Mouse (Mus musculus): ENCODE results near the gene Glb1l. TPM values are rescaled to one million over a fixed set of nuclear protein-coding genes. Genes with fewer than 3 reads are reported as not detected.

The Glb1l gene
- polyA plus RNA-seq, 1 experiment from 2014 or later = 24.0 TPM

- no peak overlapping the region for H3K4me3 ChIP-seq
- peaks cover 16% of the 10 kb centered on the region for H3K27me3 ChIP-seq (replicated peaks)
- H3K9ac ChIP-seq = no peak overlapping the region
- no peaks in the 10 kb centered on the region for H3K9me3 ChIP-seq
- 60% methylated on average over 2 of the region's 2 CpGs for WGBS
- no peaks in the 10 kb centered on the region for H3K36me3 ChIP-seq (replicated peaks)
- H3K4me2 ChIP-seq = no peak overlapping the region
- H3K27ac ChIP-seq = no peak overlapping the region
- H3K4me1 ChIP-seq = no peaks in the 10 kb centered on the region
- no peak for ATAC-seq (replicated peaks)
Measured at GRCm38 (mm10) chr1:75226138-75226537, 15.5 kb upstream of the Glb1l start.

- Histone ChIP-seq H3K27ac (no peak overlapping the region), H3K4me3 (no peak overlapping the region), H3K4me2 (no peak overlapping the region), H3K27me3 (replicated peaks) (peaks cover 22% of the 10 kb centered on the region), H3K9ac (no peak overlapping the region), H3K4me1 (no peaks in the 10 kb centered on the region), H3K36me3 (replicated peaks) (no peaks in the 10 kb centered on the region), H3K9me3 (no peaks in the 10 kb centered on the region)
- ATAC-seq (replicated peaks) = no peak
- 54% methylated on average over 3 of the region's 3 CpGs for WGBS
Measured at GRCm38 (mm10) chr1:75225473-75225872, 14.9 kb upstream of the Glb1l start.

DNA sequence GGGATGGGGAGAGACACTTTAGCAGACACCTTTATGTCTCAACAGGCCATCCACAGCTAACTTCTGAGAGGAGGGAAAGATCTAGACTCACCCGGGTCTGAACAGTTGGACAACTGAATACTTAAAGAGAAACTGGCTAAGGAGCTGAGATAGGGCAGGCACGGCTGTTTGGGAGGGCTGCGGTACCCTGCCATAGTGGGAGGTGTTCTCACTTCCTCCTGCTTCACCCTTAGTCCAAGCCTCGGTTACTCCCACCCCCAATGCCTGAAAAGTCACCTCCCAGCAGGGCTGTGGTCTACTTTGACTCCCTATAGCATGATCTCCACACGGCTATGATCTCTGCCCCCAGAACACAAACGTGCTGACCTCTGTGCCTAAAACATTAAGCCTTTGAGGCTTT lies 12.9 kb upstream of the Glb1l start:
- H3K4me3 ChIP-seq = no peak overlapping the region
- peaks cover 37% of the 10 kb centered on the region for H3K27me3 ChIP-seq (replicated peaks)
- H3K4me2 ChIP-seq = no peak overlapping the region
- no peak for ATAC-seq (replicated peaks)
- peaks cover 13% of the 10 kb centered on the region for H3K4me1 ChIP-seq
- H3K36me3 ChIP-seq (replicated peaks) = no peaks in the 10 kb centered on the region
- H3K9ac ChIP-seq = no peak overlapping the region
- H3K27ac ChIP-seq = no peak overlapping the region
- WGBS = 81% methylated on average over 6 of the region's 6 CpGs
- no peaks in the 10 kb centered on the region for H3K9me3 ChIP-seq

- Histone ChIP-seq H3K4me2 (no peak overlapping the region), H3K36me3 (replicated peaks) (no peaks in the 10 kb centered on the region), H3K4me1 (peaks cover 16% of the 10 kb centered on the region), H3K9ac (no peak overlapping the region), H3K27me3 (replicated peaks) (peaks cover 42% of the 10 kb centered on the region), H3K4me3 (no peak overlapping the region), H3K9me3 (no peaks in the 10 kb centered on the region), H3K27ac (no peak overlapping the region)
- no peak for ATAC-seq (replicated peaks)
- WGBS = 86% methylated on average over 6 of the region's 6 CpGs
Measured at GRCm38 (mm10) chr1:75222926-75223325, 12.3 kb upstream of the Glb1l start.

DNA sequence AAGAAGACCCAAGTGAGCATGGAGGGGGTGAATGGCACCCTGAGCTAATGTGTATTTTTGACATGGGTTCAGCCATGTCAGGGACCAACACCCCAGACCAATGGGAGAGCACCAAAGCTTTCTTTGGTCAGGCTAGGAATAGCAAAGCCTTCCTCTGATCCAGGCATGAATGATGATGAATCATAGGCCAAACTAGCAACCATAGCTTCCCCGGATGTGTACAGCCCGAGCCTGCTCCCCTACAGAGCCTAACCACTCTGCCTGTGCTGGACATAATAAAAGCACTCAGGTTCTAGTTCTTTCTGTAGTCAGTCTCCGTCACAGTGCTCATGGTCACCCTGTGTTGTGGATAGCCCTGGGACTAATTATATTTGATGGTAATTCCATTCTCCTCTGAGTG lies 10.9 kb upstream of the Glb1l start:
- Histone ChIP-seq H3K27ac (no peak overlapping the region), H3K4me3 (no peak overlapping the region), H3K4me1 (peaks cover 16% of the 10 kb centered on the region), H3K27me3 (replicated peaks) (peaks cover 56% of the 10 kb centered on the region), H3K9me3 (no peaks in the 10 kb centered on the region), H3K36me3 (replicated peaks) (no peaks in the 10 kb centered on the region), H3K9ac (no peak overlapping the region), H3K4me2 (no peak overlapping the region)
- no peak for ATAC-seq (replicated peaks)
- WGBS = 78% methylated on average over 3 of the region's 3 CpGs

DNA sequence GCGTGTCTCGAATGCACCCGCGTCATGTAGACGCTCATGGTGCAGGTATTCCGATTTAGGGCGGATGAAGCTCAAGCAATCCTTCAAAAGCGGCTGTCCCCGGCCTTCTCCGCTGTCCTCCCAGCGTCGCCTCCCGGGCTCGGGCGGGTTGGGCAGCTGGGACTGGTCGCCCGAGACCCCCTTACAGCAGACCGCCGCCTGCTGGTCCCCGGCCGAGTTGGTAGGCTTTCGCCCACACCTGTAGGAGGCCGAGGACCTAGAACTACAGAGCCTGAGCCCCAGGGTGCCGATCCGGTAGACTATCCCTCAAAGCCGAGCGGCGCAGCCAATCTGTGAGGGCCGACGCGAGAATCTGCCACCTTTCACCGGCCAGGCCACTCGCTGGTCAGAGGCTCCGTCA lies 8.9 kb upstream of the Glb1l start, which contains the start of gene Tuba4a:
TSS of gene Tuba4a (minus strand) at position 335 of the 400 bp plus-strand sequence.
- no peak within 1 kb of the TSS for H3K27ac ChIP-seq
- no peaks in the 10 kb centered on the region for H3K9me3 ChIP-seq
- H3K27me3 ChIP-seq (replicated peaks) = peaks cover 56% of the 10 kb centered on the region
- ATAC-seq (replicated peaks) = peak; percentile 63
- peak within 1 kb of the TSS; percentile 79 for H3K4me2 ChIP-seq
- H3K4me3 ChIP-seq = peak within 1 kb of the TSS; percentile 48
- peaks cover 2% of the 10 kb centered on the region; the same call in 1 of the 2 replicates for H3K36me3 ChIP-seq (replicated peaks)
- WGBS = under 1% methylated on average over 34 of the region's 34 CpGs
- peaks cover 16% of the 10 kb centered on the region for H3K4me1 ChIP-seq
- H3K9ac ChIP-seq = peak within 1 kb of the TSS; percentile 35

DNA sequence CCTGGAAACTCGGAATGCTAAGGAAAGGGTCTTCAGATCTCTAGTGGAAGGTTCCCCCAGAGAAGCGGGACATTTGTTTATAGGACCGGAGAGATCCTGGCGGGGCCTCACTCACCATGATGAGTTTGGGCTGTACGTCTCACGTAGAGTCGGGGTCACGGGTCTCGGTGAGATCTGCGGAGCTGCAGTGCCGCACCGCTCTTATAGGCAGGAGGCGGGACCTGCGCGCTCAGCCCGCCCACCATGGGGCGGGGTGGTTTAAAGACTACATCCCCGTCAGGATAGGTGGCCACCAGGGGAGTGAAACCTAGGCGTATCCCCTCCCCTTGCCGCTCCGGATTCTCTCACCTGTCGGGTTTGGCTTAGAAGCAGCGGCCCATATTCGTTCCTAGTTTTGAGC lies 8.5 kb upstream of the Glb1l start:
- Histone ChIP-seq H3K27ac (no peak overlapping the region), H3K36me3 (replicated peaks) (peaks cover 5% of the 10 kb centered on the region; the same call in 1 of the 2 replicates), H3K4me1 (peaks cover 16% of the 10 kb centered on the region), H3K9ac (peak overlapping the region; percentile 35), H3K9me3 (no peaks in the 10 kb centered on the region), H3K4me2 (peak overlapping the region; percentile 79), H3K27me3 (replicated peaks) (peaks cover 56% of the 10 kb centered on the region), H3K4me3 (peak overlapping the region; percentile 48)
- peak; percentile 91 for ATAC-seq (replicated peaks)
- WGBS = under 1% methylated on average over 24 of the region's 24 CpGs

- peaks cover 9% of the 10 kb centered on the region; the same call in 1 of the 2 replicates for H3K36me3 ChIP-seq (replicated peaks)
- 1% methylated on average over 38 of the region's 38 CpGs for WGBS
- ATAC-seq (replicated peaks) = peak; percentile 49
- H3K9me3 ChIP-seq = no peaks in the 10 kb centered on the region
- H3K4me2 ChIP-seq = peak overlapping the region; percentile 79
- peak overlapping the region; percentile 35; the same call in 1 of the 2 replicates for H3K9ac ChIP-seq
- H3K4me3 ChIP-seq = peak overlapping the region; percentile 48
- peaks cover 16% of the 10 kb centered on the region for H3K4me1 ChIP-seq
- H3K27me3 ChIP-seq (replicated peaks) = peaks cover 56% of the 10 kb centered on the region
- no peak overlapping the region for H3K27ac ChIP-seq
Measured at GRCm38 (mm10) chr1:75218227-75219001, 7.8 kb upstream of the Glb1l start.

GRCm38 (mm10) chr1:75217893-75218226 lies 7.2 kb upstream of the Glb1l start:
- H3K9ac ChIP-seq = no peak overlapping the region
- no peak overlapping the region for H3K4me3 ChIP-seq
- H3K4me2 ChIP-seq = peak overlapping the region; percentile 79; the same call in 1 of the 2 replicates
- peaks cover 11% of the 10 kb centered on the region; the same call in 1 of the 2 replicates for H3K36me3 ChIP-seq (replicated peaks)
- no peak overlapping the region for H3K27ac ChIP-seq
- WGBS = 6% methylated on average over 6 of the region's 6 CpGs
- no peaks in the 10 kb centered on the region for H3K9me3 ChIP-seq
- H3K27me3 ChIP-seq (replicated peaks) = peaks cover 56% of the 10 kb centered on the region
- no peak for ATAC-seq (replicated peaks)
- peaks cover 17% of the 10 kb centered on the region for H3K4me1 ChIP-seq

DNA sequence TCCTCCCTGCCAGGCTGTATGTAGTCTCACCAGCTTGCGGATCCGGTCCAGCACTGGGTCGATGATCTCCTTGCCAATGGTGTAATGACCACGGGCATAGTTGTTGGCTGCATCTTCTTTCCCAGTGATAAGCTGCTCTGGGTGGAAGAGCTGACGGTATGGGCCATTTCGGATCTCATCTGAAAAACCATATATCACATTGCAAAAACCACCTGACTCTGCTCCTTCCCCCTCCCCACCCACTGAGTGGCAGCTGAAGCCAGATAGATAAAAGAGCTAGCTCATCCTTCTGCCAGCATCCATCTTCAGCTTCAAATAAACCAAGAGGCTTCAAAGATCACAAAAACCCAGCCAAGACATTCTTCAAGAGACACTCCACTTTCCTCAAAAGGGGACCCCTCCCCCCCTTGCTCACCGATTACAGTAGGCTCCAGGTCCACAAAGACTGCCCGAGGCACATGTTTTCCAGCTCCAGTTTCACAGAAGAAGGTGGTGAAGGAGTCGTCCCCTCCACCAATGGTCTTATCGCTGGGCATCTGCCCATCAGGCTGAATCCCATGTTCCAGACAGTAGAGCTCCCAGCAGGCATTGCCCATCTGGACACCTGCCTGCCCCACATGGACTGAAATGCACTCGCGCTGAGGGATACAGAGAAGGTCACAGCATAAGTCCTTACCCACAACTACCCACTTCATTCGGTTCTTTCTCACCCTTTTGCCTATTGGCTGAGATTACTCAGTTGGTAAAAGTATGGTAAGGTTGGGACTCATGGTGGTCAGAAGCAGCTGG lies 6.4 kb upstream of the Glb1l start:
- Histone ChIP-seq H3K4me1 (peaks cover 26% of the 10 kb centered on the region), H3K36me3 (replicated peaks) (peaks cover 16% of the 10 kb centered on the region; the same call in 1 of the 2 replicates), H3K4me2 (no peak overlapping the region), H3K4me3 (no peak overlapping the region), H3K27ac (no peak overlapping the region), H3K9me3 (no peaks in the 10 kb centered on the region), H3K27me3 (replicated peaks) (peaks cover 50% of the 10 kb centered on the region), H3K9ac (no peak overlapping the region)
- WGBS = 85% methylated on average over 13 of the region's 13 CpGs
- ATAC-seq (replicated peaks) = no peak

- 88% methylated on average over 9 of the region's 9 CpGs for WGBS
- Histone ChIP-seq H3K4me1 (peaks cover 35% of the 10 kb centered on the region), H3K36me3 (replicated peaks) (peaks cover 16% of the 10 kb centered on the region; the same call in 1 of the 2 replicates), H3K27ac (no peak overlapping the region), H3K4me2 (no peak overlapping the region), H3K27me3 (replicated peaks) (peaks cover 40% of the 10 kb centered on the region), H3K9me3 (no peaks in the 10 kb centered on the region), H3K9ac (no peak overlapping the region), H3K4me3 (no peak overlapping the region)
- ATAC-seq (replicated peaks) = no peak
Measured at GRCm38 (mm10) chr1:75215785-75216184, 5.2 kb upstream of the Glb1l start.

GRCm38 (mm10) chr1:75214886-75215285 lies 4.3 kb upstream of the Glb1l start:
- Histone ChIP-seq H3K9me3 (no peaks in the 10 kb centered on the region), H3K4me1 (peaks cover 39% of the 10 kb centered on the region), H3K9ac (no peak overlapping the region), H3K4me2 (no peak overlapping the region), H3K27ac (no peak overlapping the region), H3K27me3 (replicated peaks) (peaks cover 31% of the 10 kb centered on the region), H3K4me3 (no peak overlapping the region), H3K36me3 (replicated peaks) (peaks cover 16% of the 10 kb centered on the region; the same call in 1 of the 2 replicates)
- no peak for ATAC-seq (replicated peaks)
- 81% methylated on average over 5 of the region's 5 CpGs for WGBS

All from midbrain, embryonic 15.5 days (tissue).